ENCODE assay signal across 8 mouse cellular contexts in genomic region chr3:116711624-116712435, GRCm38 (mm10). TPM values are rescaled to one million over a fixed set of nuclear protein-coding genes. Genes with fewer than 3 reads are reported as not detected.
A peak's percentile ranks its signal among the peaks of the same experiment; 100 is the strongest.
DNase-seq lines count a peak whose midpoint lies in the region; ATAC-seq and TF ChIP-seq lines count a peak whose summit lies in the region.

No protein-coding gene starts in this region.

- peak; percentile 89 for ATAC-seq in heart, embryonic 12.5 days (ENCODE audit: insufficient number of reproducible peaks, low FRiP score)
- peak; percentile 94 for ATAC-seq in kidney, postnatal 0 days (replicated peaks; ENCODE audit: low FRiP score, low read depth)
- peak; percentile 89 for ATAC-seq in liver, embryonic 11.5 days (replicated peaks; ENCODE audit: low FRiP score)

- peak overlapping the region; percentile 66 for H3ac ChIP-seq in myocyte (ENCODE audit: control insufficient read depth, insufficient read length)

- peak overlapping the region; percentile 91 for H3K9ac ChIP-seq in heart, embryonic 12.5 days
- peak overlapping the region; percentile 96 for H3K9ac ChIP-seq in kidney, postnatal 0 days (ENCODE audit: low read depth, low read length)
- peak overlapping the region; percentile 97 for H3K9ac ChIP-seq in liver, embryonic 11.5 days (ENCODE audit: low read depth, low read length)

- H3K9me3 ChIP-seq in erythroblast, embryonic 14.5 days (ENCODE audit: control insufficient read depth, low read length): no peaks in the 10 kb centered on the region
- H3K9me3 ChIP-seq in heart, embryonic 12.5 days (replicated peaks): no peaks in the 10 kb centered on the region
- H3K9me3 ChIP-seq in kidney, postnatal 0 days (replicated peaks; ENCODE audit: low read length): no peaks in the 10 kb centered on the region
- H3K9me3 ChIP-seq in liver, embryonic 11.5 days (ENCODE audit: control insufficient read depth, low read length): no peaks in the 10 kb centered on the region

- WGBS in heart, embryonic 12.5 days: under 1% methylated on average over 85 of the region's 85 CpGs
- under 1% methylated on average over 82 of the region's 85 CpGs for WGBS in kidney, postnatal 0 days
- under 1% methylated on average over 84 of the region's 85 CpGs for WGBS in liver, embryonic 11.5 days

- H3K4me1 ChIP-seq in erythroblast, embryonic 14.5 days (ENCODE audit: control insufficient read depth): peaks cover 43% of the 10 kb centered on the region
- H3K4me1 ChIP-seq in heart, embryonic 12.5 days (replicated peaks): peaks cover 20% of the 10 kb centered on the region
- H3K4me1 ChIP-seq in kidney, postnatal 0 days (replicated peaks; ENCODE audit: insufficient read depth, low read length): 0 out of 2 replicates have a peak, but pooled peaks cover 8% of the 10 kb centered on the region
- H3K4me1 ChIP-seq in liver, embryonic 11.5 days (replicated peaks; ENCODE audit: control insufficient read depth, insufficient read depth, low read length): peaks cover 10% of the 10 kb centered on the region

- peaks cover 12% of the 10 kb centered on the region for H3K27me3 ChIP-seq in erythroblast, embryonic 14.5 days (ENCODE audit: control insufficient read depth)
- H3K27me3 ChIP-seq in heart, embryonic 12.5 days (replicated peaks): no peaks in the 10 kb centered on the region
- no peaks in the 10 kb centered on the region for H3K27me3 ChIP-seq in kidney, postnatal 0 days (ENCODE audit: insufficient read depth, low read length)
- no peaks in the 10 kb centered on the region for H3K27me3 ChIP-seq in liver, embryonic 11.5 days (replicated peaks; ENCODE audit: control insufficient read depth, insufficient read depth, low read length)
- no peaks in the 10 kb centered on the region for H3K27me3 ChIP-seq in myocyte (ENCODE audit: control insufficient read depth, insufficient read depth, insufficient read length)

- DNase-seq in B cell, adult 2 months: peak; percentile 80 to 84
- peak; percentile 76 for DNase-seq in brain, embryonic 14.5 days (ENCODE audit: low read depth)
- DNase-seq in kidney, postnatal 0 days (ENCODE audit: low spot score): peak; percentile 76
- peak; percentile 80 for DNase-seq in liver, embryonic 11.5 days (ENCODE audit: low spot score)
- peak; percentile 79 to 93 for DNase-seq in spleen, postnatal 4 days (ENCODE audit: low spot score in 2 of 2)

- peak overlapping the region; percentile 70 for H3K4me3 ChIP-seq in erythroblast, embryonic 14.5 days (replicated peaks)
- H3K4me3 ChIP-seq in heart, embryonic 12.5 days: peak overlapping the region; percentile 92
- H3K4me3 ChIP-seq in kidney, postnatal 0 days (replicated peaks; ENCODE audit: low read depth, low read length): peak overlapping the region; percentile 96
- peak overlapping the region; percentile 97 for H3K4me3 ChIP-seq in liver, embryonic 11.5 days (ENCODE audit: low read depth, low read length)
- H3K4me3 ChIP-seq in myocyte: peak overlapping the region; percentile 60

- peaks cover 8% of the 10 kb centered on the region for H3K36me3 ChIP-seq in erythroblast, embryonic 14.5 days (ENCODE audit: control insufficient read depth)
- peaks cover 3% of the 10 kb centered on the region for H3K36me3 ChIP-seq in heart, embryonic 12.5 days
- H3K36me3 ChIP-seq in kidney, postnatal 0 days (ENCODE audit: insufficient read depth, low read length): no peaks in the 10 kb centered on the region
- H3K36me3 ChIP-seq in liver, embryonic 11.5 days (ENCODE audit: control insufficient read depth, insufficient read depth, low read length): no peaks in the 10 kb centered on the region; the same call in 1 of the 2 replicates
- H3K36me3 ChIP-seq in myocyte (ENCODE audit: control insufficient read depth, insufficient read depth): no peaks in the 10 kb centered on the region

- peak; percentile 65 for TF ChIP-seq POLR2A in brain, embryonic 14.5 days (IDR thresholded peaks at IDR 0.05; ENCODE audit: borderline replicate concordance, extremely low read depth, insufficient read depth, insufficient read length, poor library complexity, severe bottlenecking)
- TF ChIP-seq POLR2A in myocyte (IDR thresholded peaks at IDR 0.05; ENCODE audit: insufficient read length, low read depth): peak; percentile 68

- H3K27ac ChIP-seq in heart, embryonic 12.5 days (ENCODE audit: poor library complexity, severe bottlenecking): peak overlapping the region; percentile 76
- H3K27ac ChIP-seq in kidney, postnatal 0 days: peak overlapping the region; percentile 91
- peak overlapping the region; percentile 80 for H3K27ac ChIP-seq in liver, embryonic 11.5 days (ENCODE audit: low read depth, low read length)

- TF ChIP-seq CTCF in brain, embryonic 14.5 days (IDR thresholded peaks at IDR 0.05; ENCODE audit: borderline replicate concordance, extremely low read depth, insufficient read depth, insufficient read length): no peak
- TF ChIP-seq CTCF in kidney, postnatal 0 days (IDR thresholded peaks at IDR 0.05; ENCODE audit: low read depth): no peak

- H3K4me2 ChIP-seq in heart, embryonic 12.5 days: peak overlapping the region; percentile 82
- H3K4me2 ChIP-seq in kidney, postnatal 0 days (ENCODE audit: low read length): peak overlapping the region; percentile 84
- peak overlapping the region; percentile 78 for H3K4me2 ChIP-seq in liver, embryonic 11.5 days
- H3K4me2 ChIP-seq in myocyte (ENCODE audit: low read depth): peak overlapping the region; percentile 96

- H3K79me2 ChIP-seq in myocyte (ENCODE audit: control insufficient read depth, insufficient read depth): peaks cover 22% of the 10 kb centered on the region

TF ChIP-seq in myocyte, 11 proteins besides CTCF, POLR2A, EP300 and RAD21:
- TF ChIP-seq SRF (IDR thresholded peaks at IDR 0.05; ENCODE audit: control insufficient read depth, insufficient read length, low read depth) (no peak), E2F4 (IDR thresholded peaks at IDR 0.05; ENCODE audit: insufficient read depth) (peak; percentile 72), MYOD1 (IDR thresholded peaks at IDR 0.05; ENCODE audit: control insufficient read depth in 1 of 3, insufficient read length in 2 of 3, low read depth in 2 of 3) (no peak), MAX (IDR thresholded peaks at IDR 0.05; ENCODE audit: low read depth) (no peak), CEBPB (IDR thresholded peaks at IDR 0.05; ENCODE audit: insufficient read depth, poor library complexity, severe bottlenecking) (no peak), MYOG (IDR thresholded peaks at IDR 0.05; ENCODE audit: control insufficient read depth in 1 of 3, insufficient read depth in 1 of 3, insufficient read length in 2 of 3, low read depth in 2 of 3) (peak in 1 of 3 experiments; percentile 35), REST (IDR thresholded peaks at IDR 0.05; ENCODE audit: insufficient read depth, insufficient read length) (no peak), TCF12 (IDR thresholded peaks at IDR 0.05; ENCODE audit: insufficient read depth, poor library complexity, severe bottlenecking) (no peak), POLR2AphosphoS2 (IDR thresholded peaks at IDR 0.05; ENCODE audit: insufficient read length, low read depth) (no peak), TCF3 (IDR thresholded peaks at IDR 0.05; ENCODE audit: insufficient read length, low read depth) (no peak), USF1 (IDR thresholded peaks at IDR 0.05; ENCODE audit: low read depth) (no peak)

RNA-seq across cellular contexts. Expression of gene Slc35a3, which starts 0.8 kb away (rescaled TPM):
- 10.0 and 10.4 TPM in 2 replicates for polyA plus RNA-seq in brain, embryonic 14.5 days (2012; rRNA removed)
- polyA plus RNA-seq in erythroblast, embryonic 14.5 days (2012): 0.55 and 0.71 TPM in 2 replicates
- 14.8 and 16.0 TPM in 2 replicates for polyA plus RNA-seq in heart, embryonic 12.5 days (2016; fragmentation: Nextera tagmentation; extraction: Ambion mirVana)
- polyA plus RNA-seq in kidney, postnatal 0 days (2015; fragmentation: Nextera tagmentation; extraction: Ambion mirVana): 14.8 and 15.0 TPM in 2 replicates
- 20.0 TPM in 2 replicates for polyA plus RNA-seq in liver, embryonic 11.5 days (2014; fragmentation: Nextera tagmentation; extraction: Ambion mirVana)
- 3.6 TPM for polyA plus RNA-seq in myocyte (2012; fragmentation: generic; extraction: Trizol)

RNA-seq across cellular contexts. Expression of gene Gm43191, which starts 30.8 kb away (rescaled TPM):
- not detected in 2 replicates for polyA plus RNA-seq in brain, embryonic 14.5 days (2012; rRNA removed)
- polyA plus RNA-seq in erythroblast, embryonic 14.5 days (2012): not detected in 2 replicates
- polyA plus RNA-seq in heart, embryonic 12.5 days (2016; fragmentation: Nextera tagmentation; extraction: Ambion mirVana): not detected in 2 replicates
- not detected in 2 replicates for polyA plus RNA-seq in kidney, postnatal 0 days (2015; fragmentation: Nextera tagmentation; extraction: Ambion mirVana)
- polyA plus RNA-seq in liver, embryonic 11.5 days (2014; fragmentation: Nextera tagmentation; extraction: Ambion mirVana): 0.30 TPM in 1 of 2 replicates, not detected in the other
- not detected for polyA plus RNA-seq in myocyte (2012; fragmentation: generic; extraction: Trizol)

RNA-seq across cellular contexts. Expression of gene Mfsd14a, which starts 49.4 kb away (rescaled TPM):
- polyA plus RNA-seq in brain, embryonic 14.5 days (2012; rRNA removed): 38.8 and 44.9 TPM in 2 replicates
- polyA plus RNA-seq in erythroblast, embryonic 14.5 days (2012): 0.30 and 0.52 TPM in 2 replicates
- 64.8 and 65.5 TPM in 2 replicates for polyA plus RNA-seq in heart, embryonic 12.5 days (2016; fragmentation: Nextera tagmentation; extraction: Ambion mirVana)
- 93.9 and 94.0 TPM in 2 replicates for polyA plus RNA-seq in kidney, postnatal 0 days (2015; fragmentation: Nextera tagmentation; extraction: Ambion mirVana)
- 67.4 and 75.0 TPM in 2 replicates for polyA plus RNA-seq in liver, embryonic 11.5 days (2014; fragmentation: Nextera tagmentation; extraction: Ambion mirVana)
- polyA plus RNA-seq in myocyte (2012; fragmentation: generic; extraction: Trizol): 11.5 TPM

Comparison
In these comparisons a context has a peak if more than half of its experiments do, and no peak if none do; other contexts are left out.
1. Peak in every context shown above with its lines: DNase-seq, ATAC-seq, H3K4me3 ChIP-seq and H3K27ac ChIP-seq.